Mouse (Mus musculus) testis, adult 2 months (tissue): Measurements from ENCODE around the gene Gm9936.

ENCODE experiments used
- CTCF ChIP-seq: fragments of 200-500 bp; IDR thresholded peaks from 2 replicates; pipeline ENCODE4 v1.5.1; 2012; ENCODE audit warnings: low read depth, mild to moderate bottlenecking, inconsistent platforms, low read length, moderate library complexity; ENCODE audit not compliant: control insufficient read depth, insufficient read depth, insufficient replicate concordance
- POLR2A ChIP-seq: fragments of 200-500 bp; IDR thresholded peaks from 2 replicates; pipeline ENCODE4 v1.6.1; 2012; ENCODE audit warnings: low read depth, mild to moderate bottlenecking, inconsistent platforms, low read length, moderate library complexity; ENCODE audit not compliant: control insufficient read depth

GRCm38 (mm10) chr5:114824197-114824596, 34.3 kb downstream of the Gm9936 start:
- peak; percentile 73 for TF ChIP-seq CTCF
- no peak for TF ChIP-seq POLR2A
